ENCODE assay signal across 9 mouse cellular contexts in genomic region chr4:150060469-150061170, GRCm38 (mm10). TPM values are rescaled to one million over a fixed set of nuclear protein-coding genes. Genes with fewer than 3 reads are reported as not detected.
A peak's percentile ranks its signal among the peaks of the same experiment; 100 is the strongest.
DNase-seq lines count a peak whose midpoint lies in the region; ATAC-seq lines count a peak whose summit lies in the region.
"Had no signal": no experiment of that assay in that cellular context is flagged by ENCODE, and none has a peak within 500 bp of the region (broad histone marks: within the 10 kb centered on the region; RNA-seq: fewer than 3 reads in every experiment).

No protein-coding gene starts in this region.

- H3K27ac ChIP-seq in heart, embryonic 10.5 days, result peak overlapping the region; percentile 3; the same call in 1 of the 2 replicates
- peak overlapping the region; percentile 61 for H3K27ac ChIP-seq in embryonic facial prominence, embryonic 14.5 days (replicated peaks; ENCODE audit: low read depth, low read length)
- H3K27ac ChIP-seq: midbrain, embryonic 15.5 days had no signal

- peaks cover 27% of the 10 kb centered on the region for H3K4me1 ChIP-seq in heart, embryonic 10.5 days
- H3K4me1 ChIP-seq in embryonic facial prominence, embryonic 14.5 days (ENCODE audit: control insufficient read depth, insufficient read depth, low read length), result peaks cover 14% of the 10 kb centered on the region
- H3K4me1 ChIP-seq: midbrain, embryonic 15.5 days had no signal

- no peak for DNase-seq in heart, embryonic 10.5 days (ENCODE audit: low spot score)
- DNase-seq in heart, adult 18-20 months, result no peak
- no peak for DNase-seq in embryonic facial prominence, embryonic 14.5 days (ENCODE audit: low spot score)
- DNase-seq in kidney, postnatal 36 days, result peak; percentile 54 to 63
- peak; percentile 50 to 59 for DNase-seq in lung, postnatal 4 days
- no peak for DNase-seq in adrenal gland, postnatal 36 days
- no peak for DNase-seq in layer of hippocampus, postnatal 10 days (ENCODE audit: low spot score in 2 of 2)

- ATAC-seq in embryonic facial prominence, embryonic 14.5 days (ENCODE audit: low read depth), result no peak
- ATAC-seq in frontal cortex, adult (ENCODE audit: low TSS enrichment), result no peak
- ATAC-seq: midbrain, embryonic 15.5 days had no signal

- H3K36me3 ChIP-seq in heart, embryonic 10.5 days, result peaks cover 9% of the 10 kb centered on the region; the same call in 1 of the 2 replicates
- peaks cover 4% of the 10 kb centered on the region; the same call in 1 of the 2 replicates for H3K36me3 ChIP-seq in embryonic facial prominence, embryonic 14.5 days (ENCODE audit: control insufficient read depth, insufficient read depth, low read length)
- H3K36me3 ChIP-seq: midbrain, embryonic 15.5 days had no signal

- WGBS in heart, embryonic 10.5 days, result 71% methylated on average over 23 of the region's 23 CpGs
- 62% methylated on average over 20 of the region's 23 CpGs for WGBS in embryonic facial prominence, embryonic 14.5 days

- H3K4me2 ChIP-seq in embryonic facial prominence, embryonic 14.5 days (ENCODE audit: low read depth, low read length), result no peak overlapping the region
- H3K4me2 ChIP-seq: midbrain, embryonic 15.5 days had no signal

- no peak overlapping the region for H3K4me3 ChIP-seq in heart, embryonic 10.5 days
- H3K4me3 ChIP-seq in embryonic facial prominence, embryonic 14.5 days (ENCODE audit: low read depth, low read length), result no peak overlapping the region
- H3K4me3 ChIP-seq: midbrain, embryonic 15.5 days had no signal

- no peak overlapping the region for H3K9ac ChIP-seq in embryonic facial prominence, embryonic 14.5 days (ENCODE audit: low read depth, low read length)
- H3K9ac ChIP-seq: midbrain, embryonic 15.5 days had no signal

- no peaks in the 10 kb centered on the region for H3K9me3 ChIP-seq in heart, embryonic 10.5 days
- no peaks in the 10 kb centered on the region for H3K9me3 ChIP-seq in embryonic facial prominence, embryonic 14.5 days (ENCODE audit: control insufficient read depth, low read length)
- H3K9me3 ChIP-seq: midbrain, embryonic 15.5 days had no signal

- H3K27me3 ChIP-seq in heart, embryonic 10.5 days (ENCODE audit: insufficient read depth, poor library complexity, severe bottlenecking), result peaks cover 8% of the 10 kb centered on the region
- no peaks in the 10 kb centered on the region for H3K27me3 ChIP-seq in embryonic facial prominence, embryonic 14.5 days (replicated peaks; ENCODE audit: control insufficient read depth, insufficient read depth, low read length)
- H3K27me3 ChIP-seq: midbrain, embryonic 15.5 days had no signal

RNA-seq across cellular contexts. Expression of gene Gpr157, which starts 26.5 kb away (rescaled TPM):
- polyA plus RNA-seq in heart, embryonic 10.5 days (2016; fragmentation: Nextera tagmentation; extraction: Ambion mirVana), result 0.85 and 2.0 TPM in 2 replicates
- 10 to 100 TPM; 36.5 to 43.7 TPM for total RNA-seq in heart, adult 18-20 months (2021)
- 0.50 and 0.58 TPM in 2 replicates for polyA plus RNA-seq in embryonic facial prominence, embryonic 14.5 days (2014; fragmentation: Nextera tagmentation; extraction: Ambion mirVana)
- total RNA-seq in adrenal gland, postnatal 36 days (2021), result 1 to 10 TPM in 1 of 2 experiments, under 1 TPM in 1; 0.99 to 1.9 TPM
- 1 to 10 TPM; 1.0 to 1.6 TPM for total RNA-seq in layer of hippocampus, postnatal 10 days (2021)

RNA-seq across cellular contexts. Expression of gene H6pd, which starts 51.8 kb away (rescaled TPM):
- polyA plus RNA-seq in heart, embryonic 10.5 days (2016; fragmentation: Nextera tagmentation; extraction: Ambion mirVana), result 5.8 and 9.0 TPM in 2 replicates
- total RNA-seq in heart, adult 18-20 months (2021), result 10 to 100 TPM; 35.4 to 48.7 TPM
- polyA plus RNA-seq in embryonic facial prominence, embryonic 14.5 days (2014; fragmentation: Nextera tagmentation; extraction: Ambion mirVana), result 14.1 and 14.7 TPM in 2 replicates
- total RNA-seq in adrenal gland, postnatal 36 days (2021), result 100 to 1,000 TPM; 152 to 160 TPM
- total RNA-seq in layer of hippocampus, postnatal 10 days (2021), result 10 to 100 TPM; 10.7 to 12.8 TPM

RNA-seq across cellular contexts. Expression of gene Slc2a5, which starts 58.5 kb away (rescaled TPM):
- polyA plus RNA-seq in heart, embryonic 10.5 days (2016; fragmentation: Nextera tagmentation; extraction: Ambion mirVana), result 1.2 and 1.3 TPM in 2 replicates
- total RNA-seq in heart, adult 18-20 months (2021), result under 1 TPM in 1 of 2 experiments, not detected in 1; 0.41 TPM
- 3.2 and 3.5 TPM in 2 replicates for polyA plus RNA-seq in embryonic facial prominence, embryonic 14.5 days (2014; fragmentation: Nextera tagmentation; extraction: Ambion mirVana)
- 1 to 10 TPM; 3.7 to 8.5 TPM for total RNA-seq in adrenal gland, postnatal 36 days (2021)
- total RNA-seq in layer of hippocampus, postnatal 10 days (2021), result 1 to 10 TPM; 3.9 to 5.3 TPM

Comparison
In these comparisons a context has a peak if more than half of its experiments do, and no peak if none do; other contexts are left out.
1. DNase-seq: peak in kidney, postnatal 36 days (2 of 2) and lung, postnatal 4 days (2 of 2); none in heart, embryonic 10.5 days (single experiment), heart, adult 18-20 months (0 of 2), embryonic facial prominence, embryonic 14.5 days (single experiment), adrenal gland, postnatal 36 days (0 of 2) and layer of hippocampus, postnatal 10 days (0 of 2).
2. RNA of gene Gpr157, which starts 26.5 kb away (total RNA-seq): 36.5 to 43.7 TPM in heart, adult 18-20 months; 0.99 to 1.9 TPM in adrenal gland, postnatal 36 days and 1.0 to 1.6 TPM in layer of hippocampus, postnatal 10 days; every median in the first group is over 10 times any median in the second.